Mouse (Mus musculus) forebrain, embryonic 14.5 days (tissue): ENCODE results near the gene Pakap. TPM values are rescaled to one million over a fixed set of nuclear protein-coding genes. Genes with fewer than 3 reads are reported as not detected.

Source experiments
- ATAC-seq: fragments of 200-750 bp; cut with Nextera tagmentation; 2 replicates; pipeline ENCODE4 v1.8.0; 2017; ENCODE audit warnings: mild to moderate bottlenecking, moderate library complexity
- DNase-seq: peaks from one replicate; pipeline ENCODE4 v3.0.0-alpha.2; 2015; ENCODE audit warnings: low spot score
- H3K27ac ChIP-seq: fragments of 300-500 bp; sonication (generic); 2 replicates; pipeline ENCODE4 v1.5.1; 2014; ENCODE audit warnings: low read depth, mild to moderate bottlenecking, control low read depth, low read length, moderate library complexity
- H3K27me3 ChIP-seq: fragments of 300-500 bp; sonication (generic); replicated peaks from 2 replicates; pipeline ENCODE4 v1.6.1; 2014; ENCODE audit warnings: low read length, control low read depth, mixed read lengths; ENCODE audit not compliant: control insufficient read depth, insufficient read depth
- H3K36me3 ChIP-seq: fragments of 300-500 bp; sonication (generic); 2 replicates; pipeline ENCODE4 v1.6.1; 2014; ENCODE audit warnings: low read length, control low read depth; ENCODE audit not compliant: control insufficient read depth, insufficient read depth
- H3K4me1 ChIP-seq: fragments of 300-500 bp; sonication (generic); 2 replicates; pipeline ENCODE4 v1.6.1; 2014; ENCODE audit warnings: antibody characterized with exemption, low read length, control low read depth; ENCODE audit not compliant: control insufficient read depth, insufficient read depth
- H3K4me2 ChIP-seq: fragments of 300-500 bp; sonication (generic); 2 replicates; pipeline ENCODE4 v1.6.1; 2014; ENCODE audit warnings: mild to moderate bottlenecking, control low read depth, low read length
- H3K4me3 ChIP-seq: fragments of 300-500 bp; sonication (generic); 2 replicates; pipeline ENCODE4 v1.5.1; 2014; ENCODE audit warnings: low read depth, low read length, control low read depth
- H3K9ac ChIP-seq: fragments of 300-500 bp; sonication (generic); 2 replicates; pipeline ENCODE4 v1.6.1; 2014; ENCODE audit warnings: mild to moderate bottlenecking, low read length, control low read depth, moderate library complexity
- H3K9me3 ChIP-seq: fragments of 300-500 bp; sonication (generic); replicated peaks from 2 replicates; pipeline ENCODE4 v1.6.1; 2016; ENCODE audit warnings: low read length, control low read depth, mixed read lengths; ENCODE audit not compliant: control insufficient read depth
- WGBS: fragments of 180-500 bp; shearing (Covaris S2); extraction: QIAGEN DNeasy Blood & Tissue Kit; methylation state at CpG from one replicate; pipeline ENCODE4 v1.1.7; 2014; 5-methylcytosine and 5-hydroxymethylcytosine counted together
- polyA plus RNA-seq: library from polyadenylated mRNA; unstranded; fragments of >200 nt; fragmentation: Nextera tagmentation; extraction: Ambion mirVana; gene quantifications from 2 replicates; pipeline ENCODE4 v1.2.1, GENCODE M21; 2014

The Pakap gene
- polyA plus RNA-seq, 1 experiment from 2014 or later, result 4.1 TPM

DNA sequence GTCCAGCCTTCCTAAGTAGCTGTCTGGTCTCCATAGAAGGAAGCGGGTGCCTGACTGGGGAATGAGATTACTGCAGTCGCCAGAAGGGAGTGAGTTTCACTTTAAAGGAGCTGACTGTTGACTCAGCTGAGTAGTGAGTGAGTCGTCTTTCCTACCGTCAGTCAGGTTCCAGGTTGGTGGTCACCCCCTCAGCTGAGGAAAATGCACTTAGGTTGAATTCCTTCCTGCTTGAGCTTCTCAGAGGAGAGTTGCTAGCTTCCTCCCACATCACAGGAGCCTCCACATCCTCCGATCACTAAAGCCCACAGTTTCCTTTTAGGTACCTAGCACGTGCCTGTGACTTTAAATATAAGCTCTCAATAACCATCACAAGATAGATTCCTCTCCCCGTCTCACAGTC, 72.2 kb downstream of the Pakap start:
- H3K9me3 ChIP-seq, result no peaks in the 10 kb centered on the region
- WGBS, result 48% methylated on average over 7 of the region's 7 CpGs
- no peak overlapping the region for H3K27ac ChIP-seq
- ATAC-seq, result no peak
- H3K4me3 ChIP-seq, result no peak overlapping the region
- H3K4me1 ChIP-seq, result no peaks in the 10 kb centered on the region
- DNase-seq, result no peak
- no peaks in the 10 kb centered on the region for H3K36me3 ChIP-seq
- no peaks in the 10 kb centered on the region for H3K27me3 ChIP-seq
- H3K9ac ChIP-seq, result no peak overlapping the region
- H3K4me2 ChIP-seq, result no peak overlapping the region

GRCm38 (mm10) chr4:57640971-57641370, 73.0 kb downstream of the Pakap start:
- Histone ChIP-seq H3K36me3 (no peaks in the 10 kb centered on the region), H3K9me3 (no peaks in the 10 kb centered on the region), H3K9ac (no peak overlapping the region), H3K27ac (no peak overlapping the region), H3K4me2 (no peak overlapping the region), H3K4me3 (no peak overlapping the region), H3K27me3 (no peaks in the 10 kb centered on the region), H3K4me1 (no peaks in the 10 kb centered on the region)
- WGBS, result 88% methylated on average over 3 of the region's 3 CpGs
- no peak for ATAC-seq
- no peak for DNase-seq

DNA sequence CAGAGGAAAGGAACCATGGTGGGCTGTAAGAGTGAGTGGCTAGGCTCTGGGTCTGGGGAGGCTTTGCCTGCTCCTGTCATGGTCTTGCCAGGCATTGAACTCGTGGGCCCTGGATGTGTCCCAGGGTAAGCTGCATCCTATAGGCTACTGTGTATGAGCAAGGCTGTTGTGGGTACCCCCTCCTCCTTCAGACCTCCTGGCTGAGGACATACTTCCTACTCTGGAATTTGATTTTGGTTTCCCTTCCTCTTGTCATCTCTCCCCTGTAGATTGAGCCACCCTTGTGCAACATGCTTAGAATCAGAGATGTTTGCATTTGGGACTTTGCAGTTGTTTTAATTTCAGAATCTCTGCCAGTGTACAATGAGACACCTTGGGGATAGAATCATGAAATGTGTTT, 83.0 kb downstream of the Pakap start:
- no peaks in the 10 kb centered on the region for H3K9me3 ChIP-seq
- H3K4me3 ChIP-seq, result no peak overlapping the region
- H3K27me3 ChIP-seq, result no peaks in the 10 kb centered on the region
- no peaks in the 10 kb centered on the region for H3K4me1 ChIP-seq
- 71% methylated on average over 1 of the region's 1 CpGs for WGBS
- no peak overlapping the region for H3K27ac ChIP-seq
- ATAC-seq (no peak), DNase-seq (no peak)
- H3K4me2 ChIP-seq, result no peak overlapping the region
- no peaks in the 10 kb centered on the region for H3K36me3 ChIP-seq
- no peak overlapping the region for H3K9ac ChIP-seq

GRCm38 (mm10) chr4:57651547-57651946, 83.6 kb downstream of the Pakap start:
- Histone ChIP-seq H3K9ac (no peak overlapping the region), H3K4me3 (no peak overlapping the region), H3K4me2 (no peak overlapping the region), H3K36me3 (no peaks in the 10 kb centered on the region), H3K27me3 (no peaks in the 10 kb centered on the region), H3K27ac (no peak overlapping the region), H3K9me3 (no peaks in the 10 kb centered on the region), H3K4me1 (no peaks in the 10 kb centered on the region)
- DNase-seq (no peak), ATAC-seq (no peak)
- WGBS, result 87% methylated on average over 8 of the region's 8 CpGs

DNA sequence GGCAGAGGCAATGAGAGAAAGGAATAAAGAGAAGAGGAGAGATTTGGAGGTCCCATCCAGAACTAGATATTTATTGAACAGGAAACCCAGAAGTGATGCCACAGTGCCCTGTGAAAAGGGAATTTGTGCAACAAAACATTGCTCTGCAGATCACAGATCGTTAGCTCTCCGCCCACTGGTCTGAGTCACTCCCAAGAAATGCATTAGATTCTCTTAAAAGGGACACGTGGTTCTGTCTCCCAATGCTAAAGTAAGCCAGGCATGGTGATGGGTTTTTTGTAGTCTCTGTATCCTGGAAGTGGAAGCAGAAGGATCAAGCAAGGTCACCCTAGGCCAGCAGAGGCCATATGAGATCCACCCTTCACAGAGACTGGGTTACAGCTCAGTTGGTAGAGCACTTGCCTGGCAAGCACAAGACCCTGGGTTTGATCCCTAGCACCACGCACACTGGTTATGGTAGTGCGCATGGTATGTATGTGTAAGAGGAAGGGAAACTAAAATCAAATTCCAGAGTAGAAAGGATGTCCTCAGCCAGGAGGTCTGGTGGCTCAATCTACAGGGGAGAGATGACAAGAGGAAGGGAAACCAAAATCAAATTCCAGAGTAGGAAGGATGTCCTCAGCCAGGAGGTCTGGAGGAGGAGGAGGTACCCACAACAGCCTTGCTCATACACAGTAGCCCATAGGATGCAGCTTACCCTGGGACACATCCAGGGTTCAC, 84.4 kb downstream of the Pakap start:
- Histone ChIP-seq H3K9me3 (no peaks in the 10 kb centered on the region), H3K4me3 (no peak overlapping the region), H3K4me1 (no peaks in the 10 kb centered on the region), H3K27ac (no peak overlapping the region), H3K9ac (no peak overlapping the region), H3K4me2 (no peak overlapping the region), H3K36me3 (no peaks in the 10 kb centered on the region), H3K27me3 (no peaks in the 10 kb centered on the region)
- ATAC-seq (no peak), DNase-seq (no peak)
- 75% methylated on average over 5 of the region's 5 CpGs for WGBS

- Histone ChIP-seq H3K4me1 (no peaks in the 10 kb centered on the region), H3K4me3 (no peak overlapping the region), H3K27me3 (no peaks in the 10 kb centered on the region), H3K4me2 (no peak overlapping the region), H3K27ac (no peak overlapping the region), H3K9me3 (no peaks in the 10 kb centered on the region), H3K36me3 (no peaks in the 10 kb centered on the region), H3K9ac (no peak overlapping the region)
- DNase-seq (no peak), ATAC-seq (no peak)
- WGBS, result 79% methylated on average over 1 of the region's 1 CpGs
Measured at GRCm38 (mm10) chr4:57655966-57656365, 88.0 kb downstream of the Pakap start.

DNA sequence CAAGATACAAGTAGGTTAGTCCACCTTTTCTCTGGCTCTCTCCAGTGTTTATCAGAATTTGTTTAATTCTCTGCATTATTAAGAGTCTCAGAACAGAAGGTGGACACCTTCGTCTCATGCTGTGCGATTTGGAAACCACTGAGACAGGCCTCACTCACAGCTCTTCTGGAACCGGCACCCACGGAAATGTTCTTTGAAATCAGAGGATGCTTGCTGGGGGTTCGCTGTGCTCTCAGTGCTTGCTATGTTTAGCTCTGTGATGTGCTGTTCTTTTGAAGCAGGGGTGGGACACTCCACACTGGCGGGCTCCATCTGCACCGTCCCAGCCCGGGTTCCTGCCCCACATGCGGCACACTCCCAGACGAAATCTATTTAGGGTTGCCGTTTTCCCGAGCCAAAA, 88.4 kb downstream of the Pakap start:
- Histone ChIP-seq H3K4me2 (no peak overlapping the region), H3K4me3 (no peak overlapping the region), H3K9me3 (no peaks in the 10 kb centered on the region), H3K27ac (no peak overlapping the region), H3K27me3 (no peaks in the 10 kb centered on the region), H3K36me3 (no peaks in the 10 kb centered on the region), H3K9ac (no peak overlapping the region), H3K4me1 (no peaks in the 10 kb centered on the region)
- 93% methylated on average over 12 of the region's 12 CpGs for WGBS
- ATAC-seq (no peak), DNase-seq (no peak)

- Histone ChIP-seq H3K9me3 (no peaks in the 10 kb centered on the region), H3K36me3 (no peaks in the 10 kb centered on the region), H3K27me3 (no peaks in the 10 kb centered on the region), H3K4me3 (no peak overlapping the region), H3K4me1 (no peaks in the 10 kb centered on the region), H3K9ac (no peak overlapping the region), H3K4me2 (no peak overlapping the region), H3K27ac (no peak overlapping the region)
- 85% methylated on average over 3 of the region's 3 CpGs for WGBS
- DNase-seq (no peak), ATAC-seq (no peak)
Measured at GRCm38 (mm10) chr4:57656861-57657260, 88.9 kb downstream of the Pakap start.

GRCm38 (mm10) chr4:57660470-57660869, 92.5 kb downstream of the Pakap start:
- DNase-seq (peak; percentile 61), ATAC-seq (peak; percentile 61)
- Histone ChIP-seq H3K9ac (no peak overlapping the region), H3K4me3 (no peak overlapping the region), H3K27ac (no peak overlapping the region), H3K9me3 (no peaks in the 10 kb centered on the region), H3K4me2 (no peak overlapping the region), H3K36me3 (no peaks in the 10 kb centered on the region), H3K27me3 (no peaks in the 10 kb centered on the region), H3K4me1 (no peaks in the 10 kb centered on the region)
- WGBS, result 6% methylated on average over 4 of the region's 4 CpGs
